Mouse (Mus musculus) intestine, embryonic 16.5 days (tissue): ENCODE results near the gene Pnliprp2. TPM values are rescaled to one million over a fixed set of nuclear protein-coding genes. Genes with fewer than 3 reads are reported as not detected.

Experiments used
- ATAC-seq: fragments of 200-750 bp; cut with Nextera tagmentation; 2 replicates; pipeline ENCODE4 v1.8.0; 2017; ENCODE audit warnings: moderate TSS enrichment, moderate library complexity
- H3K27ac ChIP-seq: fragments of 300-500 bp; sonication (generic); 2 replicates; pipeline ENCODE4 v1.5.1; 2014; ENCODE audit warnings: mild to moderate bottlenecking, low read length
- H3K27me3 ChIP-seq: fragments of 300-500 bp; sonication (generic); replicated peaks from 2 replicates; pipeline ENCODE4 v1.6.1; 2014; ENCODE audit warnings: low read length, control low read depth, mixed read lengths; ENCODE audit not compliant: control insufficient read depth, insufficient read depth
- H3K36me3 ChIP-seq: fragments of 300-500 bp; sonication (generic); 2 replicates; pipeline ENCODE4 v1.6.1; 2014; ENCODE audit warnings: low read length, control low read depth; ENCODE audit not compliant: control insufficient read depth, insufficient read depth
- H3K4me1 ChIP-seq: fragments of 300-500 bp; sonication (generic); 2 replicates; pipeline ENCODE4 v1.6.1; 2014; ENCODE audit warnings: low read length, control low read depth, mixed read lengths; ENCODE audit not compliant: control insufficient read depth, insufficient read depth
- H3K4me2 ChIP-seq: fragments of 300-500 bp; sonication (generic); 2 replicates; pipeline ENCODE4 v1.6.1; 2014; ENCODE audit warnings: low read depth, low read length, control low read depth
- H3K4me3 ChIP-seq: fragments of 300-500 bp; sonication (generic); 2 replicates; pipeline ENCODE4 v1.5.1; 2014; ENCODE audit warnings: mild to moderate bottlenecking, low read length
- H3K9ac ChIP-seq: fragments of 300-500 bp; sonication (generic); 2 replicates; pipeline ENCODE4 v1.6.1; 2014; ENCODE audit warnings: low read depth, low read length
- H3K9me3 ChIP-seq: fragments of 300-500 bp; sonication (generic); 2 replicates; pipeline ENCODE4 v1.6.1; 2016; ENCODE audit warnings: low read length, control low read depth; ENCODE audit not compliant: control insufficient read depth
- WGBS: fragments of 180-500 bp; shearing (Covaris S2); extraction: QIAGEN DNeasy Blood & Tissue Kit; methylation state at CpG from one replicate; pipeline ENCODE4 v1.1.7; 2014; 5-methylcytosine and 5-hydroxymethylcytosine counted together
- polyA plus RNA-seq: library from polyadenylated mRNA; unstranded; fragments of >200 nt; fragmentation: Nextera tagmentation; extraction: Ambion mirVana; gene quantifications from 2 replicates; pipeline ENCODE4 v1.2.1, GENCODE M21; 2015

Gene Pnliprp2
- 13.6 and 25.5 TPM in 2 replicates for polyA plus RNA-seq

GRCm38 (mm10) chr19:58759423-58759822, at the start of gene Pnliprp2:
Pnliprp2 (plus strand) TSS chr19:58759719.
- peak within 1 kb of the TSS; percentile 66 for H3K27ac ChIP-seq
- peak within 1 kb of the TSS; percentile 24; the same call in 1 of the 2 replicates for H3K4me2 ChIP-seq
- no peaks in the 10 kb centered on the region for H3K27me3 ChIP-seq
- no peaks in the 10 kb centered on the region for H3K36me3 ChIP-seq
- WGBS = 40% methylated on average over 9 of the region's 9 CpGs
- H3K4me1 ChIP-seq = peaks cover 12% of the 10 kb centered on the region; the same call in 1 of the 2 replicates
- H3K4me3 ChIP-seq = no peak within 1 kb of the TSS
- ATAC-seq = peak; percentile 93
- no peak within 1 kb of the TSS for H3K9ac ChIP-seq
- no peaks in the 10 kb centered on the region for H3K9me3 ChIP-seq

GRCm38 (mm10) chr19:58717925-58718324, 41.6 kb upstream of the Pnliprp2 start:
- Histone ChIP-seq H3K9me3 (no peaks in the 10 kb centered on the region), H3K27me3 (no peaks in the 10 kb centered on the region), H3K36me3 (no peaks in the 10 kb centered on the region), H3K9ac (no peak overlapping the region), H3K27ac (no peak overlapping the region), H3K4me2 (no peak overlapping the region), H3K4me1 (no peaks in the 10 kb centered on the region), H3K4me3 (no peak overlapping the region)
- 59% methylated on average over 4 of the region's 4 CpGs for WGBS
- ATAC-seq = no peak

GRCm38 (mm10) chr19:58720439-58720838, 39.1 kb upstream of the Pnliprp2 start:
- Histone ChIP-seq H3K4me1 (no peaks in the 10 kb centered on the region), H3K9ac (no peak overlapping the region), H3K27ac (no peak overlapping the region), H3K9me3 (no peaks in the 10 kb centered on the region), H3K27me3 (no peaks in the 10 kb centered on the region), H3K4me3 (no peak overlapping the region), H3K4me2 (no peak overlapping the region), H3K36me3 (no peaks in the 10 kb centered on the region)
- peak; percentile 68 for ATAC-seq

GRCm38 (mm10) chr19:58726551-58726950, 33.0 kb upstream of the Pnliprp2 start:
- H3K4me1 ChIP-seq = peaks cover 17% of the 10 kb centered on the region
- no peak overlapping the region for H3K4me3 ChIP-seq
- ATAC-seq = no peak
- H3K9me3 ChIP-seq = no peaks in the 10 kb centered on the region
- no peak overlapping the region for H3K9ac ChIP-seq
- no peaks in the 10 kb centered on the region for H3K27me3 ChIP-seq
- no peaks in the 10 kb centered on the region for H3K36me3 ChIP-seq
- no peak overlapping the region for H3K4me2 ChIP-seq
- WGBS = 63% methylated on average over 5 of the region's 5 CpGs
- no peak overlapping the region for H3K27ac ChIP-seq

GRCm38 (mm10) chr19:58727756-58728155, 31.8 kb upstream of the Pnliprp2 start:
- Histone ChIP-seq H3K4me2 (0 out of 2 replicates have a peak overlapping the region, but pooled peaks have one; percentile 3), H3K27ac (peak overlapping the region; percentile 64; the same call in 1 of the 2 replicates), H3K4me1 (peaks cover 17% of the 10 kb centered on the region), H3K9me3 (no peaks in the 10 kb centered on the region), H3K36me3 (no peaks in the 10 kb centered on the region), H3K4me3 (no peak overlapping the region), H3K9ac (no peak overlapping the region), H3K27me3 (no peaks in the 10 kb centered on the region)
- 57% methylated on average over 5 of the region's 5 CpGs for WGBS
- peak; percentile 61 for ATAC-seq

- H3K27ac ChIP-seq = peak within 1 kb of the TSS; percentile 64; the same call in 1 of the 2 replicates
These were observed 31.0 kb upstream of the Pnliprp2 start, which contains the start of gene Pnliprp1 for GRCm38 (mm10) chr19:58728445-58729031. Pnliprp1 (plus strand) TSS chr19:58728887.

GRCm38 (mm10) chr19:58733216-58733615, 26.3 kb upstream of the Pnliprp2 start:
- Histone ChIP-seq H3K9ac (no peak overlapping the region), H3K4me3 (no peak overlapping the region), H3K4me1 (peaks cover 7% of the 10 kb centered on the region), H3K36me3 (no peaks in the 10 kb centered on the region), H3K27me3 (no peaks in the 10 kb centered on the region), H3K4me2 (no peak overlapping the region), H3K27ac (no peak overlapping the region), H3K9me3 (no peaks in the 10 kb centered on the region)
- WGBS = 83% methylated on average over 6 of the region's 6 CpGs
- ATAC-seq = peak; percentile 34

More at GRCm38 (mm10) chr19:58728445-58729031, 31.0 kb upstream of the Pnliprp2 start, which contains the start of gene Pnliprp1:
- Histone ChIP-seq H3K4me1 (peaks cover 17% of the 10 kb centered on the region), H3K4me2 (0 out of 2 replicates have a peak within 1 kb of the TSS, but pooled peaks have one; percentile 3), H3K9me3 (no peaks in the 10 kb centered on the region), H3K4me3 (no peak within 1 kb of the TSS), H3K36me3 (no peaks in the 10 kb centered on the region), H3K9ac (no peak within 1 kb of the TSS), H3K27me3 (no peaks in the 10 kb centered on the region)
- WGBS = 34% methylated on average over 5 of the region's 5 CpGs
- peak; percentile 60 for ATAC-seq

GRCm38 (mm10) chr19:58738111-58738510, 21.4 kb upstream of the Pnliprp2 start:
- Histone ChIP-seq H3K9me3 (no peaks in the 10 kb centered on the region), H3K36me3 (no peaks in the 10 kb centered on the region), H3K4me2 (no peak overlapping the region), H3K4me3 (no peak overlapping the region), H3K27me3 (no peaks in the 10 kb centered on the region), H3K4me1 (no peaks in the 10 kb centered on the region), H3K9ac (no peak overlapping the region), H3K27ac (no peak overlapping the region)
- no peak for ATAC-seq
- 85% methylated on average over 4 of the region's 4 CpGs for WGBS

GRCm38 (mm10) chr19:58741036-58741435, 18.5 kb upstream of the Pnliprp2 start:
- Histone ChIP-seq H3K36me3 (no peaks in the 10 kb centered on the region), H3K9ac (no peak overlapping the region), H3K4me2 (no peak overlapping the region), H3K27ac (no peak overlapping the region), H3K4me1 (no peaks in the 10 kb centered on the region), H3K4me3 (no peak overlapping the region), H3K9me3 (no peaks in the 10 kb centered on the region), H3K27me3 (no peaks in the 10 kb centered on the region)
- 75% methylated on average over 6 of the region's 6 CpGs for WGBS
- no peak for ATAC-seq
